Mouse (Mus musculus) bone marrow, adult 2 months (tissue): ENCODE results near the gene Sall1.

ENCODE experiments used
- CTCF ChIP-seq: fragments of 200-500 bp; IDR thresholded peaks from 2 replicates; pipeline ENCODE4 v1.5.1; 2011; ENCODE audit warnings: low read length, control low read depth; ENCODE audit not compliant: control insufficient read depth, insufficient read depth
- POLR2A ChIP-seq: fragments of 200-500 bp; IDR thresholded peaks from 2 replicates; pipeline ENCODE4 v1.6.1; 2011; ENCODE audit warnings: low read depth, mild to moderate bottlenecking, control low read depth, low read length, borderline replicate concordance; ENCODE audit not compliant: control insufficient read depth

DNA sequence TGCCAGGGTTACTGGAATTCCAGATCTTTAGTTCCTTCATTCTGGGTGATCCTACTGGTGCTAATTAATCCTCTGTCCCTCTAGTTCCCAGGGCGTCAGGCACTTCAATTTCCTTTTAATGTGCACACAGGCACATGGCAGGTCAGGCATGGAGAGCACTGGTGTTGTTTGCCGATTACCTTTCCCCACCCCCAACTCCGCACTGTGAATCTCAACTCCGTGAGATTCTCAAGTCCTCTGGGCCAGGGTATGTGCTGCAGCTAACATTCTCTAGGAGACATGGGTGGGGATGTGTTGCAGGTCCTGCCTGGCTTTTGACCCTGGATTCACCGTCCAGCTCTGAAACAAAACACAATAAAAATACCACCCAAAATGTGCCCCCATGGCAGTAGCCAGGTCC lies 46.0 kb upstream of the Sall1 start:
- TF ChIP-seq CTCF: no peak
- no peak for TF ChIP-seq POLR2A
